Mouse (Mus musculus): Measurements from ENCODE around the gene Vill. TPM values are rescaled to one million over a fixed set of nuclear protein-coding genes. Genes with fewer than 3 reads are reported as not detected.

The Vill gene
- total RNA-seq (2021), result 1 to 10 TPM in 1 of 2 experiments, under 1 TPM in 1; 0.71 to 1.3 TPM
- long read RNA-seq, partial matches to known transcripts, result 0 of 2 reads
- long read RNA-seq, other reads (novel, unspliced or antisense), result 2 of 2 reads

- DNase-seq (ENCODE audit: low spot score in 2 of 2), result no peak
Observed at GRCm38 (mm10) chr9:119052154-119052944, at the start of gene Vill. Vill (plus strand) TSS chr9:119052778.

DNA sequence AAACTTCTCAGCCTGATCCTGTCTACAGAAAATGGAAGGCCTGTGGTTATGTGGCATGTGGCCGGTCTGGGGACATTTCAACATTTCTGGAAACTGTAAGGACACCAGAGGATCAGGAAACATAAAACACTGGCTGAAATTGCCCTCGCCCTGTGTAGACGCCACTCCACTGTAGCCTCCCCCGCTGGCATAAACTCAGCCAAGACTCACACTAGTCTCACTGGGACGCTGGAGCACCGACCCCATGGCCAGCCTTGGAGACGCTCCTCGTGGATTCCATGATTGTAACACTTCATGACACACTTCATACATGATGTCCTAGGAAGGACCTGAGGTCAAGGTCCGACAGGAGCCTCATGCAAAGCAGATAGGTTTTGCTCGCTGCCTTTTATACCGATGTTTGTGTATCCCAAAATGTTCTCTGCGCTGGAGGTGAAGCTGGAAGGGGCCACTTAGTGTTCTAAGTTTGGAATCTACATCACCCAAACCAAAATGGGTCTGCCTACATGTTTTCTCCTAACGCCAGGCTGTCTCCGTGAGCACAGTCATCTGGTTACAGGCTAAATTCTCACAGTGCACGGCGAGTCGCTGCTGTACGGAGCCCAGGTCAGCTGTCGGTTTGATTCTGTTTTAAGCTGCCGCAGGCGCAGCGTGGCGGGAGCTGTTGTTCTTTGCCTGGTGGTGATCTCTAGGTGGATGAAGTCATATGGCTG, 48.4 kb upstream of the Vill start:
- peak in 1 of 2 experiments; percentile 72 for DNase-seq (ENCODE audit: low spot score in 2 of 2)

- no peak for DNase-seq (ENCODE audit: low spot score in 2 of 2)
Observed at GRCm38 (mm10) chr9:119004703-119005076, 47.9 kb upstream of the Vill start.

- DNase-seq (ENCODE audit: low spot score in 2 of 2), result peak in 1 of 2 experiments; percentile 63
Observed at GRCm38 (mm10) chr9:119005303-119006029, 47.1 kb upstream of the Vill start.

DNA sequence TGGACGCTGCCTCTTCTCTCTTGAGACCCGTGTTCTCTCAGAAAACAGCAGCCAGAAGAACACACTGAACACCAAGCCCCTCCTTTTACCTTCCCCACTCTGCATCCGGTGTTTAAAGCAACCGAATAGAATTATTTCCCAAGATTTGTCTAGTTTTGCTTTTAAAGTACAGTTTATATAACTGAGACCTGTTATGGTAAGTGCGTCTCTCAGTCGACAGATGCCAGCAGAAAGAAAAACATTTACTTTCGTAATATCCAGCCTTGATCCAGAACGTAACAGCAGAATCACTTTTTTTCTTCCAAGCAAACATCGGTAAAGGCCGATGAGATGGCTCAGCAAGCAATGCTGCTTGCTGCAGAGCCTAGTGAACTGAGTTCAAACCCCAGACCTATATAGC, 45.3 kb upstream of the Vill start:
- DNase-seq (ENCODE audit: low spot score in 2 of 2), result peak in 1 of 2 experiments; percentile 41

- DNase-seq (ENCODE audit: low spot score in 2 of 2), result no peak
Observed at GRCm38 (mm10) chr9:119008871-119009270, 43.7 kb upstream of the Vill start.

DNA sequence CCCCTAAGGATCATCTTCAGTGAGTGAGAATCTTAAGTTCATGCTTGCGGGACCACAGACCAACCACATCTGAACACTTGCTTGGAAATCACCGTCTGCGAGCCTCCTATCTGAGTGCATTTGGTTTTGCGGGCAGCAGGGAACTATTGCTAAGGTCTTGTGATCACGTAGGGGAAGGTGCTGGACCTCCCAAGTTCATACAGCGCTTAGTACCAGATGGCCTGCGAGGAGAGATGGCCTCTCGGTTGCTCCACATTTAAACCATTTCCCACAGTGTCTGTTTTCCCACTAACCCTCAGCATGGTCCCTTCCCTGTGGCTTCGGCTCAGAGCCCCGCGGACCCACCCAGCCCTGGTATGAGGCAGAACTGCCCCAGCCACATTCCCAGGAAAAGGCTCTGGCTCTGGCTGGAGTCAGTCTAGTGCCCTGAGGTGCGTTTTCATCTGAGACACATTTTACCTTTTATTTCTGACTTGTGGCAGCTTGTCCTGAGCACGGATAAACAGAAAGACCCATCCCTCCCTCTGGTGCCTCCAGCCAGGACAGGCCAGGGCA, 42.3 kb upstream of the Vill start:
- no peak for DNase-seq (ENCODE audit: low spot score in 2 of 2)

DNA sequence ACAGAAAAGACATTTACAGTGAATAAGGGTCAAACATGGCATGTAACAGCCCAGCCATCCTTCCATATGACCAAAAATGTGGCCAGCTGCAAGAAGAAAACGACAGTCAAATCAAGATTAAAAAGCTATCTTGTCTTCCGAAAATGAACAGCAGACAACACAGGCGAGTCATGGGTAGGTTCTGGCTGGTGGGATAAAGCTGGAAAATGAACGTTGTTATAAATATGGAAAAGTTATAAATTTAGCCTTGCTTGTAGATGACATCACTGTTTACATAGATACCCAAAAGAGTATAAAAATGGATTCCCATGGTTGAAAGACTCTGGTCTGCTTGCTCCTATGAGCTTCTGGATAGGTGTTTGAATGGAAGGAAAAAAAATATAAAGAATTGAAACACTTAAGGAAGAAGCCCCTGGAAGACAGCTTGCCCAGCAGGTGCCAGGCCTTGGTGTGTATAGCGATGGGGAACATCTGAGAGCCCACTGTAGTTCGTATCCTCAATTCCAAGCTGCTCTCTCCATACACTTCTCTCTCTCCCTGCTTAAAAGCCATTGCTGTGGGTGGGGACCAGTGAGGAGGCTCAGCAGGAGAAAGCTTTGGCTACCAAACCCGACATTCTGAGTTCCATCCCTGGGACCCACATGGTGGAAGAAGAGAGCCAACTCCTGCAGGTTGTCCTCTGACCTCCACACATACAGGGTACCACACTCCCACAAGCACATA, 35.6 kb upstream of the Vill start:
- no peak for DNase-seq (ENCODE audit: low spot score in 2 of 2)

DNA sequence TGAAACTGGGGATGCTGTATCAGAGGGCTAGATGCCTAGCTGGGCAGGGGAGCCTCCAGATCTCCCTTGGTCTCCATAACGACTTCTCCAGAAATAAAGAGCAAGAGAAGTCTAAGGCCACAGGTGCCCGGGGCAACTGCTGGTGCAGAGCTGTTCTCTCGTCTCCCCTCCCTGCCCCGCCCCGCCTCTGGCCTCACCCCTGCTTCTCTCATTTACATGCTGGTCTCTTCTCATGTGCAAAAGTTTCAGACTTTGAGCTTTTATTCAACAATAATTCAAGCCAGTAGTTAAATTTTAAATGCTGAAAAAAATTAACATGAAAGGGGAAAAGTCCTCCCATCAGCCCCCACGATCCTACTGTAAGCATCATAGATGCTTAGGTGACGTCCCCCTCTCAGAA, 30.8 kb upstream of the Vill start:
- no peak for DNase-seq (ENCODE audit: low spot score in 2 of 2)

DNA sequence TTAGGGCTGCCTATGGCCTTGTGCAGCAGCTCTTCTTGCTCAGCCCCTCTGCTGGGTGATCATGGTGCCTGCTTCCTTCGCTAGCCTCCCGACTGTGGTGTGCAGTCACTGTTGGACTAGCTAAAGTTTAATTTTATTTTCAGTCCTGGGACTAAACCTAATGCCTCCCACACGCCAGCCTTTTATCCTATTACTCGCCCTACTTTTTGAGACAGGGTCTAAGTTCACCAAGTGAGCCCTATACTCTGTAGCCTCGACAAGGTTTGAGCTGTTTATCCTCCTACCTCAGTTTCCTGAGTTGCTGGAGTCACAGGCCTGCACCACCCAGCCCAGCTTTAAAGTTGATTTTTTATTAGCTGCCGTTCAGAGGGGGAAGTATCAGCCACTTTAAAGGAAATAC, 27.3 kb upstream of the Vill start:
- DNase-seq (ENCODE audit: low spot score in 2 of 2), result no peak

GRCm38 (mm10) chr9:119025832-119026331, 26.7 kb upstream of the Vill start:
- DNase-seq (ENCODE audit: low spot score in 2 of 2), result no peak

DNA sequence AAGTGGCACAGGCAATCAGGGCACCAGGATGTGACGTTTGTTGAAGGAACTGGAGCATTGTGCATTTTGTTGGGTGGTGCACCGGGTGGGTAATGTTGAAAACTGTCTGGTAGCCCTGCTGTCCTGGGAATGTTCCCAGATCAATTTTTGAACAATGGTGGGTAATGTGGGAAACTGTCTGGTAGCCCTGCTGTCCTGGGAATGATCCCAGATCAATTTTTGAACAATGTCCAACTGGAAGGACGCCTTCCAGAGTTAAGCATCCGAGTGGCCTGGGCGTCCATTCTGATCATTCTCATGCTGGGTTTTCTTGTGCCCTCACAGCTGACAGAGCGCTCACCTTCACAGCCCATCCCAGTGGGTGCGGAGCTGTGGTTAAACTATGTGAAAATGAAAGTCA, 25.2 kb upstream of the Vill start:
- no peak for DNase-seq (ENCODE audit: low spot score in 2 of 2)

GRCm38 (mm10) chr9:119028226-119029195, 24.1 kb upstream of the Vill start:
- no peak for DNase-seq (ENCODE audit: low spot score in 2 of 2)

DNA sequence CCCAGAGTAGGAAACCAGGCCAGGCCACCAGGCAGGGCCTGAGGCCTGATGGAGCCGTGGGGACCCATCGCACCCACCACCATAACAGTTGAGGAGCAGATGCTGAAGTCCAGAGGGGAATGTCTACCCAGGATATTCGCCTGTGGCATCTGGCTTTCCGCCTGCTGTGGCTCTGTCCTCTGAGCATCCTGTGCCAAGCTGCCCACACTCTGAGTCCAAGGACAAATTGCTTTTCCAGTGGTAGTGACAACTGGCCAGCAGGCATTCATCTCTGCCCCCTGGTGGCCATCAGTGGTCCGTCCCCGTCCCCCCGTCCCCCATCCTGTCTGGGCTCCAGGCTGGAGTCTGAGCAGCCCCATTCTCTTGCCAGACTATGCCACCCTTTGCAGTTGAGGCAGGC, 23.0 kb upstream of the Vill start:
- DNase-seq (ENCODE audit: low spot score in 2 of 2), result peak in 1 of 2 experiments; percentile 74

GRCm38 (mm10) chr9:119031038-119031437, 21.5 kb upstream of the Vill start:
- no peak for DNase-seq (ENCODE audit: low spot score in 2 of 2)

GRCm38 (mm10) chr9:119031772-119032171, 20.8 kb upstream of the Vill start:
- DNase-seq (ENCODE audit: low spot score in 2 of 2), result no peak

GRCm38 (mm10) chr9:119032538-119032937, 20.0 kb upstream of the Vill start:
- DNase-seq (ENCODE audit: low spot score in 2 of 2), result no peak

- DNase-seq (ENCODE audit: low spot score in 2 of 2), result peak; percentile 37 to 65
Observed at GRCm38 (mm10) chr9:119033111-119033921, 19.3 kb upstream of the Vill start.

DNA sequence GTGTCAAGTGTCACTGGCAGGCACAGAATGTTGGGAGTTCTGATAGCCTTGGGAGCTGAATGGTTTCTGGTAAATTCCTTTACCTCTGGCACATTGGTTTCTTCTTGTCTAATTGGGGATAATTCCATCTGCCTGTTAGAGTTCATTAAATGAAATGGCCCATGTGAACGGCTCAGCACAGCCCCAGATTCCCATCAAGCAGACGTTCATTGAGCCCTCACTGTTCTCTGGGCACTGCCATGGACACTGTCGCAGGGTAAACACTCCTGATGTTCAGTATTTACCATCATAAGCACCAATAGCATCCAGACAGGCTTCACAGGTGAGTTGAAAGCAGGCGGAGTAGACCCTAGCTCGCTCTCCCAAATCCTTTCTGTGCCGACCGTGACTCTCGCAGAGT, 18.5 kb upstream of the Vill start:
- DNase-seq (ENCODE audit: low spot score in 2 of 2), result no peak
